Mouse (Mus musculus): ENCODE data around the gene Mrpl54.
A peak's percentile ranks its signal among the peaks of the same experiment; 100 is the strongest.
"Not testable (repeated sequence)": the region's sequence is repeated elsewhere in the genome, so short reads cannot be mapped to it uniquely, and the experiment has no call there.

The Mrpl54 gene

GRCm38 (mm10) chr10:81229735-81230437, 36.8 kb downstream of the Mrpl54 start:
- DNase-seq (ENCODE audit: low spot score in 2 of 2) = no peak

- not testable (repeated sequence) for DNase-seq (ENCODE audit: low spot score in 2 of 2)
Measured at GRCm38 (mm10) chr10:81223731-81224130, 43.0 kb downstream of the Mrpl54 start.

DNA sequence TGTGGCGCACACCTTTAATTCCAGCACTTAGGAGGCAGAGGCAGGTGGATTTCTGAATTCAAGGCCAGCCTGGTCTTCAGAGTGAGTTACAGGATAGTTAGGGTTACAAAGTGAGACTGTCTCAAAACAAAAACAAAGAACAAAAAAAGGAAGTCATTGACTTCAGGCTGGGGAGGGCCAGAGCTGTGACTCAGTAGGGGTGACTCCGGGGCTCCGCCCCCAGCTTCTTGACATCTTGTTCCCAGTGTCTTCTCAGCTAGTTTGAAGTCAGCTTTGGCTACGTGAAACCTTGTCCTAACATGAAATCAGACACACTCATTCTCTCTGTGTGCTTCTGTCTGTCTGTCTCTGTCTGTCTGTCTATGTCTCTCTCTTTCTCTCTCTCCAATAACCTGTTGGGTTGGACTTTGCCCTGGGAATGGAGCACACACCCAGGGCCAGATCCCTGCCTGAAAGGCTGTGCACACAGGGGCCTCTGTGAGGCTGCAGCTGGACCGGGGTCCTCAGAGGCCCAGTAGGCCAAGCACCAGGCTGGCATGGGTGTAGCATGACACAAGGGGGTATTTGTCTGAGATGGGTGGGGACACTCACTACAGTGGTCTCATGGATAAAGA, 45.2 kb downstream of the Mrpl54 start:
- no peak for DNase-seq (ENCODE audit: low spot score in 2 of 2)

DNA sequence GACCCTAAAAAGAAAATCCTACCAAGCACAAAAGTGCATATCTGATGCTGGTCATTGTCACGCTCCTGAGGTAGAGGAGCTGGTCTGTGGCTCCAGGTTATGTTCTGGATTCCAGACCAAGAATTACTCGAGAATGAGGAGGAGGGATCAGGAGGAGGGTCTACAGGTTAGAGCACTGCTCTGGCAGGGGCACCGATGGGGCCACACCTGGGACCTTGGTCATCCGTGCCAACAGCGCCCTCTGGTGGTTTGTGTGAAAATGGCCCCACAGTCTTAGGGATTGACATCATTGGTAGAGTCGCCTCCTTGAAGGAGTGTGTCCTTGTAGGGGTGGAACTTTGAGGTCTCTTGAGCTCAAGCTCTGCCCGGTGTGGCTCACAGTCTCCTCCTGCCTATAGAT, 48.8 kb downstream of the Mrpl54 start:
- DNase-seq (ENCODE audit: low spot score in 2 of 2) = peak; percentile 59 to 84

- DNase-seq (ENCODE audit: low spot score in 2 of 2) = peak in 1 of 2 experiments; percentile 42
Measured at GRCm38 (mm10) chr10:81217267-81217666, 49.5 kb downstream of the Mrpl54 start.

- no peak for DNase-seq (ENCODE audit: low spot score in 2 of 2)
Measured at GRCm38 (mm10) chr10:81216810-81217209, 49.9 kb downstream of the Mrpl54 start.

- DNase-seq (ENCODE audit: low spot score in 2 of 2) = no peak
Measured at GRCm38 (mm10) chr10:81216260-81216659, 50.5 kb downstream of the Mrpl54 start.

Measured in thymus, postnatal 10 days (tissue).